Mouse (Mus musculus): ENCODE measurements around the gene Prpf6. TPM values are rescaled to one million over a fixed set of nuclear protein-coding genes. Genes with fewer than 3 reads are reported as not detected.

Prpf6 gene
- total RNA-seq, 2 experiments from 2014 or later = 60.9 to 61.6 TPM

GRCm38 (mm10) chr2:181653523-181653922 is 61.9 kb downstream of the Prpf6 start:
- DNase-seq (ENCODE audit: low spot score in 2 of 2) = no peak

DNA sequence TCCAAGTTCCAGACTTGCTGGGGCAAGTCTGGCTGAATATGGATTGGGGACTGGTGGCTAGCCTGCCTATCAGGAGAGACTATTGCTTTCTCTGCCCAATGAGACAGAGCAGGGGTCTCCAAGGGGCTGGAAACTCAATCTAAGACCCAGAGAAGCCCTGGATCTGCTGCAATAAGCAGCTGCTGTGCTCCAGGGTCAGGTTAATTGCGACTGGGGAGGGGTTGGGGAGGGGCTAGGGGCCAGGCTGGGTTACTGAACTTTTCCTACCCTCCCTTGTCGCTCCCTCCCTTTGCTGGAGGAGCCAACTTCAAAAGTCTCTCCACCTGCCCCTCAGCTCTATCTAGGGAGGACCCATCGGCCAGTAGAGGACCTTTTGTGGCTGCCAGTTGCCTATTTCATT is 65.1 kb downstream of the Prpf6 start, which contains the start of gene Gm29797:
Gene Gm29797, plus strand, starts transcription at position 301 of the 400 bp plus-strand sequence.
- no peak for DNase-seq (ENCODE audit: low spot score in 2 of 2)

GRCm38 (mm10) chr2:181657441-181657840 is 65.8 kb downstream of the Prpf6 start:
- peak in 1 of 2 experiments; percentile 53 for DNase-seq (ENCODE audit: low spot score in 2 of 2)

- DNase-seq (ENCODE audit: low spot score in 2 of 2) = no peak
These were observed 66.9 kb downstream of the Prpf6 start for GRCm38 (mm10) chr2:181658528-181658927.

- DNase-seq (ENCODE audit: low spot score in 2 of 2) = peak in 1 of 2 experiments; percentile 77
These were observed 67.4 kb downstream of the Prpf6 start for GRCm38 (mm10) chr2:181658930-181659555.

GRCm38 (mm10) chr2:181659609-181660055 is 68.0 kb downstream of the Prpf6 start:
- peak; percentile 81 to 91 for DNase-seq (ENCODE audit: low spot score in 2 of 2)

GRCm38 (mm10) chr2:181662620-181663297 is 71.1 kb downstream of the Prpf6 start:
- no peak for DNase-seq (ENCODE audit: low spot score in 2 of 2)

GRCm38 (mm10) chr2:181663298-181663630 is 71.6 kb downstream of the Prpf6 start:
- no peak for DNase-seq (ENCODE audit: low spot score in 2 of 2)

DNA sequence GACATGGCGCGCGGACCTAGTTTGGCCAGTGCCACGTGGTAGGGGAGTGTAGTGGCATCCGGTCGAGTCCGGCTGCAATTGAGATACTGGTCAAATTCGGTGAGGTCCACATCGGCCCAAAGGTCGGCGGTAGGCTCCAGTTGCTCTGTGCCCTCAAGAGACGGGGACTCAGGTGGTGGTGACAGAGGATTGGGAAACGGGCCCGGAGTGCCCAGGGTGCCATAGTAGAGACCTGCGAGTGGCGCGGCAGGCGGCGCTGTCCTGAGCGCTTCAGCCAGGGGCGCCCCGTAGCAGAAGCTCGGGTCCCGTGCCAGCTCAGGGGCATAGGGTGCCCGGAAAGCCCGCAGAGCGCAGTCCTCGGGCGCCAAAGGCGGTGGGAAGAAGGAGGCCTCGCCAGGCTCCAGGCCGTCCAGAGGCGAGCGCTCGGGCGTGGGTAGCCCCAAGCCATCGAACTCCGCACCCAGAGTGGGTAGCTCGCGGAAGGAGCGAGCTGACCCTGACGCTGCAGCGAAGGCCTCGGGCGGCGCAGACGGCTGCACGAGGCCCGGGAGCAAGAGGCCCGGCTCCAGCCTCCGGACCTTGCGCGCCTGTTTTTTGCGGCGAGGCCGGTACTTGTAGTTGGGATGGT is 78.7 kb downstream of the Prpf6 start:
- no peak for DNase-seq (ENCODE audit: low spot score in 2 of 2)

DNA sequence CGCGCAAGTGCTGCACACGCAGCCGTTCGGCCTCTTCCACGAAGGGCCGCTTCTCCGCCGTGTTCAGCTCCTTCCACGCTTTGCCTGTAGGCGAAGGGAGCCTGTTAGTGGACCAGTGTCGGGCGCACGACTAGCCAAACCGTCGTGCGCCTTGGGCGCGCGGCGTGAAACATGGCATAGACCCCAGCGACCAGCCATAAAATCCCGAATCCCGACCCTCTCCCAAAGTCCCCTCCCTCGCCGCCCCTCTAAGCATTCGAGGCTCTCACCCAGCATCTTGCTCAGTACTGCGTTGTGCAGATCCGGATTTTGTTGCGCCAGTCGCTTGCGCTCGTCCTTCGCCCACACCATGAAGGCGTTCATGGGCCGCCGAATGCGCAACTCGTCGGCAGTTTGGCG is 79.2 kb downstream of the Prpf6 start:
- DNase-seq (ENCODE audit: low spot score in 2 of 2) = no peak

DNA sequence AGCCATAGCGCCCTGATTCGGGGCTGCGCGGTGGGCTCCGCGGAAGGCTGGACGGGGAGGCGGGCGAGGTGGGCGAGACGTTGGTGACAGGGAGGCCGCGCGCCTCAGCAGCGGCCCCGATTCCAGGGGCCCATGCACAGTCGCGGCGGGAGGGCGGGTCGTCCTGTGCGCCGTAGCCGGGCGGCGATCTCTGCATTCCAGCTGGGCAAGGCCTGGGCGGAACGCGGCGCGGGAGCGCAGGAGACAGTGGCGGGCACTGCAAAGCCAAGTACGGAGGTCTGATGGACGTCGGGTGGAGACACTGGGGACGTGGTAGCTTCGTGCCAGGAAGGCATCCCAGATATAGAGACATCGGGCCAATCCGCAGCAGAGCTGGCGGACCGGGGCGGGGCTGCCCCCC is 79.7 kb downstream of the Prpf6 start, which contains the start of gene Sox18:
Gene Sox18, minus strand, starts transcription at position 315 of the 400 bp plus-strand sequence.
- peak in 1 of 2 experiments; percentile 39 for DNase-seq (ENCODE audit: low spot score in 2 of 2)

DNA sequence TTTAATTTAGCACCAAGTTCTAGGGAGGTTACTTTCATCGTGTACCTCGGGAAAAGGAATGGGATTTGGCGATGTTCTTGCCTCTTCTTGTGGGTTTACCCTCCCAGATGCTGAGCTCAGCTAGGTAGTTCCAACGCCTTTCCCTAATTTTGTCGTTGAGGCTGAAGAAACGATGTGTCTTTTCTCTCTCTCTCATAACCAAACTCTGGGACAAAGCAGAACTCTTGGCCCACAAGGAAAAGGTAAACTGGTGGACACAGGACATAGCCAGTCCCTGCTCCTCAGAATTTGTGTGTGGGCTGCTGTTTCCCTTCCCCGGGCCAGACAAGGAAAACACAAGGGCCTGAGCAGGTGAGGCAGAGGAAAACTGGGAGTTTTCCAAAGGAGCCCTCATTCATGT is 80.3 kb downstream of the Prpf6 start:
- no peak for DNase-seq (ENCODE audit: low spot score in 2 of 2)

DNA sequence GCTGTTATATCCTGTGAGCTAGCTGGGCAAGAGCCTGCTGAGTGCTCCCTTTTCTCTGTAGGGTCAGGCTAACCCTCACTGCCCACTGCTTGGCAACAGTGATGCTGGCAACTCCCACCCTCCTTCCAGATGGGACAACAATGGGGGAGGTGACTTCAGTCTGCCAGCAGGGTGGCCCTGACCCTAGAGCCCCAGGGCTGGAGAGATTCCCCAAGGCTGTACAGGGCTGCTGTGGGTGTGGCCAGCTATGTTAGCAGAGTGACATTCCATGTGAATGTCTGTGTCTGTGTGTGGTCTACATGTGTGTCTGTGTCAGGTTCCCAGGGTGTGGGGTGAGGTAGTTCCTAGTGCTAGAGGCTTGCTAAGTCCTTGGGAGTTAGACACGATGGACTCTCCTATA is 81.8 kb downstream of the Prpf6 start:
- DNase-seq (ENCODE audit: low spot score in 2 of 2) = no peak

- no peak for DNase-seq (ENCODE audit: low spot score in 2 of 2)
These were observed 83.3 kb downstream of the Prpf6 start for GRCm38 (mm10) chr2:181674934-181675333.

DNA sequence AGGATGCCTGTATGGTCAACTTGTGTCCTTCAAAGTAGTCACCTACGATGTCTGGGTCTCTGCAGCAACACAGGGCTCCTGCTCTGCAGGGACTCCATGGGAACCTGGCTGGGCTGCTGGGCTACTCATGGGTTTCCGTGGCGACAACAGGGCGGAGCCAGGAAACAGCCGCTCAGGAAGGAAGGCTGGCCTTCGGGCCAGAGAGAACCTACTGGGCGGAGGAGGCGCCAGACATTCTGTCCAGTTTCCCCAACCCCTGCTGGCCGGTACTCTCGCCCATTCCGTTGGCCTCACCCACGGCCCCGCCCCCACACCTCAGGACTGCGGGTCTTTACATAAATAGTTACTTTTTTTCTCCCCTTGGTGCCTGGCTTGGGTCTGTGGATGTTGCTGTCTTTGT is 83.8 kb downstream of the Prpf6 start:
- peak in 1 of 2 experiments; percentile 54 for DNase-seq (ENCODE audit: low spot score in 2 of 2)

- no peak for DNase-seq (ENCODE audit: low spot score in 2 of 2)
These were observed 84.8 kb downstream of the Prpf6 start for GRCm38 (mm10) chr2:181676424-181676823.

DNA sequence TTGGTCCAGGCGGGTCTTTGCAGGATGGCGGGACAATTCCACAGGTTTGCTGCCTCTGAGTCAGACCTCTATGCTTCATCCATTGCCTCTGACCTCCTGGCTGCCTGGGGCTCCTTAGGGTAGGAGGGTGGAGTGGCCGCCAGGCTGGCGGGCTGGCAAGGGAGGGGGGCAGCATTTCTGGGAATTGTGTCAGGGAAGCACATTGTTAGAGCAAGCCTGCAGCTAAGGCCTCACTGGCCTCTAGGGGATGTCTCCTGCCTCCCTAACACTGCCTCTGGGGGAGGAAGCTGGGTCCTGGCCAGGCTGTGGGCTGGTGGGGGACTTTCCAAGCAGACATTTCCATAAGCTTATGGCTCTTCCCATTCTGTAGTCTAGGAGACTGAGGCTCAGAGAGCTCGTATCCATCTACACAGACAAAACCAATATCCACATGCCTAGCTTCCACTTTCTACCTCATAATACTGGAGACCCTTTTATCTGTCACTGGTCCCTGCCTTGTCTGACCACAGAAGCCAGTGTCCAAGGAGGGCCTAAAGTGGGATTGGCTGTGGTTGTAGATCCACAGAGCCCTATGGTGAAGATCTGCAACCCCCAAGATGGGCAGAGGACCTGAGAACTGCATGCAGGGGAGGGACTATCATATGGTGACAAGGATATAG is 85.6 kb downstream of the Prpf6 start:
- peak in 1 of 2 experiments; percentile 50 for DNase-seq (ENCODE audit: low spot score in 2 of 2)

GRCm38 (mm10) chr2:181677755-181678098 is 86.1 kb downstream of the Prpf6 start:
- no peak for DNase-seq (ENCODE audit: low spot score in 2 of 2)

GRCm38 (mm10) chr2:181678780-181679179 is 87.1 kb downstream of the Prpf6 start:
- DNase-seq (ENCODE audit: low spot score in 2 of 2) = peak; percentile 76 to 88

- peak; percentile 58 to 72 for DNase-seq (ENCODE audit: low spot score in 2 of 2)
These were observed 88.5 kb downstream of the Prpf6 start, which contains the start of gene Tcea2 for GRCm38 (mm10) chr2:181679951-181680715. TSS of gene Tcea2 (plus strand) at chr2:181680310.

GRCm38 (mm10) chr2:181680716-181681117 is 89.0 kb downstream of the Prpf6 start:
- DNase-seq (ENCODE audit: low spot score in 2 of 2) = peak in 1 of 2 experiments; percentile 46

Data from layer of hippocampus, adult 18-20 months (tissue).